In genomic region chr1:180849701-180850301, GRCm38 (mm10) we compare ENCODE assay signal across 8 mouse cellular contexts. TPM values are rescaled to one million over a fixed set of nuclear protein-coding genes. Genes with fewer than 3 reads are reported as not detected.
A peak's percentile ranks its signal among the peaks of the same experiment; 100 is the strongest.
DNase-seq lines count a peak whose midpoint lies in the region; ATAC-seq and TF ChIP-seq lines count a peak whose summit lies in the region.

No protein-coding gene starts in this region.

- H3K27ac ChIP-seq in layer of hippocampus, adult 2 months = peak overlapping the region; percentile 99
- H3K27ac ChIP-seq in forebrain, embryonic 15.5 days (replicated peaks) = peak overlapping the region; percentile 99
- peak overlapping the region; percentile 96 for H3K27ac ChIP-seq in kidney, postnatal 0 days

- WGBS in forebrain, embryonic 15.5 days = 35% methylated on average over 11 of the region's 11 CpGs
- WGBS in kidney, postnatal 0 days = 30% methylated on average over 11 of the region's 11 CpGs

- H3K27me3 ChIP-seq in forebrain, embryonic 15.5 days = no peaks in the 10 kb centered on the region
- H3K27me3 ChIP-seq in kidney, postnatal 0 days (ENCODE audit: insufficient read depth, low read length) = no peaks in the 10 kb centered on the region
- H3K27me3 ChIP-seq in myocyte (ENCODE audit: control insufficient read depth, insufficient read depth, insufficient read length) = no peaks in the 10 kb centered on the region

- peak in 1 of 2 experiments; percentile 18 for DNase-seq in layer of hippocampus, adult 2 months (ENCODE audit: low spot score in 2 of 2)
- DNase-seq in layer of hippocampus, postnatal 14 days (ENCODE audit: low spot score in 2 of 2) = no peak
- peak; percentile 64 for DNase-seq in NIH3T3 (ENCODE audit: low read depth)
- peak; percentile 61 for DNase-seq in kidney, postnatal 0 days (ENCODE audit: low spot score)
- DNase-seq in spleen, postnatal 14 days (ENCODE audit: low spot score in 2 of 2) = no peak
- DNase-seq in spleen, adult 18-20 months = no peak

- no peak for TF ChIP-seq POLR2A in myocyte (IDR thresholded peaks at IDR 0.05; ENCODE audit: insufficient read length, low read depth)

- H3K4me3 ChIP-seq in layer of hippocampus, adult 2 months = peak overlapping the region; percentile 75
- peak overlapping the region; percentile 92 for H3K4me3 ChIP-seq in forebrain, embryonic 15.5 days
- H3K4me3 ChIP-seq in kidney, postnatal 0 days (replicated peaks; ENCODE audit: low read depth, low read length) = peak overlapping the region; percentile 35; the same call in 1 of the 2 replicates
- peak overlapping the region; percentile 59 for H3K4me3 ChIP-seq in myocyte

- H3K4me2 ChIP-seq in forebrain, embryonic 15.5 days (replicated peaks) = peak overlapping the region; percentile 79
- peak overlapping the region; percentile 82 for H3K4me2 ChIP-seq in kidney, postnatal 0 days (ENCODE audit: low read length)
- peak overlapping the region; percentile 97 for H3K4me2 ChIP-seq in myocyte (ENCODE audit: low read depth)

- peaks cover 48% of the 10 kb centered on the region for H3K4me1 ChIP-seq in forebrain, embryonic 15.5 days
- H3K4me1 ChIP-seq in kidney, postnatal 0 days (replicated peaks; ENCODE audit: insufficient read depth, low read length) = peaks cover 19% of the 10 kb centered on the region

- ATAC-seq in forebrain, embryonic 15.5 days (replicated peaks) = no peak
- ATAC-seq in kidney, postnatal 0 days (replicated peaks; ENCODE audit: low FRiP score, low read depth) = no peak

- peaks cover 37% of the 10 kb centered on the region for H3K79me2 ChIP-seq in myocyte (ENCODE audit: control insufficient read depth, insufficient read depth)

- no peak overlapping the region for H3ac ChIP-seq in myocyte (ENCODE audit: control insufficient read depth, insufficient read length)

- no peak for TF ChIP-seq CTCF in layer of hippocampus, adult 2 months (conservative IDR thresholded peaks at IDR 0.05)
- TF ChIP-seq CTCF in kidney, postnatal 0 days (IDR thresholded peaks at IDR 0.05; ENCODE audit: low read depth) = no peak

- no peaks in the 10 kb centered on the region for H3K36me3 ChIP-seq in forebrain, embryonic 15.5 days
- H3K36me3 ChIP-seq in kidney, postnatal 0 days (ENCODE audit: insufficient read depth, low read length) = no peaks in the 10 kb centered on the region
- no peaks in the 10 kb centered on the region for H3K36me3 ChIP-seq in myocyte (ENCODE audit: control insufficient read depth, insufficient read depth)

- peak overlapping the region; percentile 66 for H3K9ac ChIP-seq in forebrain, embryonic 15.5 days (replicated peaks)
- peak overlapping the region; percentile 62; the same call in 1 of the 2 replicates for H3K9ac ChIP-seq in kidney, postnatal 0 days (ENCODE audit: low read depth, low read length)

- no peaks in the 10 kb centered on the region for H3K9me3 ChIP-seq in forebrain, embryonic 15.5 days
- no peaks in the 10 kb centered on the region for H3K9me3 ChIP-seq in kidney, postnatal 0 days (replicated peaks; ENCODE audit: low read length)

TF ChIP-seq in myocyte, 11 proteins besides CTCF, POLR2A, EP300 and RAD21:
- TF ChIP-seq SRF (IDR thresholded peaks at IDR 0.05; ENCODE audit: control insufficient read depth, insufficient read length, low read depth) (no peak), USF1 (IDR thresholded peaks at IDR 0.05; ENCODE audit: low read depth) (peak; percentile 61)

RNA-seq across cellular contexts. Expression of gene Sde2, which starts 1.1 kb away (rescaled TPM):
- 10 to 100 TPM; 22.9 TPM for total RNA-seq in layer of hippocampus, adult 2 months (2021)
- 10 to 100 TPM; 21.2 to 22.8 TPM for total RNA-seq in layer of hippocampus, postnatal 14 days (2021)
- polyA plus RNA-seq in forebrain, embryonic 15.5 days (2015; fragmentation: Nextera tagmentation; extraction: Ambion mirVana) = 35.7 and 35.9 TPM in 2 replicates
- polyA plus RNA-seq in kidney, postnatal 0 days (2015; fragmentation: Nextera tagmentation; extraction: Ambion mirVana) = 25.6 and 29.6 TPM in 2 replicates
- 15.3 TPM for polyA plus RNA-seq in myocyte (2012; fragmentation: generic; extraction: Trizol)

RNA-seq across cellular contexts. Expression of gene H3f3a, which starts 36.1 kb away (rescaled TPM):
- 100 to 1,000 TPM; 319 to 351 TPM for total RNA-seq in layer of hippocampus, adult 2 months (2021)
- 100 to 1,000 TPM; 418 to 459 TPM for total RNA-seq in layer of hippocampus, postnatal 14 days (2021)
- polyA plus RNA-seq in forebrain, embryonic 15.5 days (2015; fragmentation: Nextera tagmentation; extraction: Ambion mirVana) = 3,899 and 4,029 TPM in 2 replicates
- polyA plus RNA-seq in kidney, postnatal 0 days (2015; fragmentation: Nextera tagmentation; extraction: Ambion mirVana) = 2,528 and 2,557 TPM in 2 replicates
- 597 TPM for polyA plus RNA-seq in myocyte (2012; fragmentation: generic; extraction: Trizol)

RNA-seq across cellular contexts. Expression of gene Lefty2, which starts 43.1 kb away (rescaled TPM):
- 1 to 10 TPM; 1.4 to 2.0 TPM for total RNA-seq in layer of hippocampus, adult 2 months (2021)
- 1 to 10 TPM; 5.1 to 5.2 TPM for total RNA-seq in layer of hippocampus, postnatal 14 days (2021)
- polyA plus RNA-seq in forebrain, embryonic 15.5 days (2015; fragmentation: Nextera tagmentation; extraction: Ambion mirVana) = 3.7 and 4.5 TPM in 2 replicates
- polyA plus RNA-seq in kidney, postnatal 0 days (2015; fragmentation: Nextera tagmentation; extraction: Ambion mirVana) = 0.09 and 0.39 TPM in 2 replicates
- polyA plus RNA-seq in myocyte (2012; fragmentation: generic; extraction: Trizol) = not detected

RNA-seq across cellular contexts. Expression of gene Pycr2, which starts 54.3 kb away (rescaled TPM):
- total RNA-seq in layer of hippocampus, adult 2 months (2021) = 10 to 100 TPM; 42.9 to 44.9 TPM
- total RNA-seq in layer of hippocampus, postnatal 14 days (2021) = 10 to 100 TPM; 41.5 to 43.4 TPM
- 85.1 and 88.7 TPM in 2 replicates for polyA plus RNA-seq in forebrain, embryonic 15.5 days (2015; fragmentation: Nextera tagmentation; extraction: Ambion mirVana)
- 72.6 and 76.5 TPM in 2 replicates for polyA plus RNA-seq in kidney, postnatal 0 days (2015; fragmentation: Nextera tagmentation; extraction: Ambion mirVana)
- 52.6 TPM for polyA plus RNA-seq in myocyte (2012; fragmentation: generic; extraction: Trizol)

Comparison
In these comparisons a context has a peak if more than half of its experiments do, and no peak if none do; other contexts are left out.
1. DNase-seq: peak in NIH3T3 (single experiment) and kidney, postnatal 0 days (single experiment); none in layer of hippocampus, postnatal 14 days (0 of 2), spleen, postnatal 14 days (0 of 2) and spleen, adult 18-20 months (0 of 2).
2. H3K4me3 ChIP-seq: peak in every context shown above with its lines; median percentile 92 in forebrain, embryonic 15.5 days; 75 in layer of hippocampus, adult 2 months; 59 in myocyte; 35 in kidney, postnatal 0 days.
3. Peak in every context shown above with its lines, with median percentiles within 50 percentile points of each other: H3K27ac ChIP-seq and H3K4me2 ChIP-seq.